Mouse (Mus musculus) kidney, postnatal 0 days (tissue): Measurements from ENCODE around the gene Mark3. TPM values are rescaled to one million over a fixed set of nuclear protein-coding genes. Genes with fewer than 3 reads are reported as not detected.

Experiments used
- ATAC-seq: fragments of 200-750 bp; cut with Nextera tagmentation; replicated peaks from 2 replicates; pipeline ENCODE4 v1.8.0; 2017; ENCODE audit warnings: low read depth, moderate number of reproducible peaks, moderate TSS enrichment, moderate library complexity; ENCODE audit not compliant: low FRiP score
- DNase-seq: peaks from one replicate; pipeline ENCODE4 v3.0.0-alpha.2; 2016; ENCODE audit warnings: low spot score
- H3K27ac ChIP-seq: fragments of 300-500 bp; sonication (generic); 2 replicates; pipeline ENCODE4 v1.5.1; 2014; ENCODE audit warnings: mild to moderate bottlenecking
- H3K27me3 ChIP-seq: fragments of 300-500 bp; sonication (generic); 2 replicates; pipeline ENCODE4 v1.6.1; 2014; ENCODE audit warnings: low read length, mixed read lengths; ENCODE audit not compliant: insufficient read depth
- H3K36me3 ChIP-seq: fragments of 300-500 bp; sonication (generic); 2 replicates; pipeline ENCODE4 v1.6.1; 2014; ENCODE audit warnings: low read length, mixed read lengths; ENCODE audit not compliant: insufficient read depth
- H3K4me1 ChIP-seq: fragments of 300-500 bp; sonication (generic); replicated peaks from 2 replicates; pipeline ENCODE4 v1.6.1; 2014; ENCODE audit warnings: antibody characterized with exemption, low read length, mixed read lengths; ENCODE audit not compliant: insufficient read depth
- H3K4me2 ChIP-seq: fragments of 300-500 bp; sonication (generic); 2 replicates; pipeline ENCODE4 v1.6.1; 2014; ENCODE audit warnings: mild to moderate bottlenecking, low read length, moderate library complexity, mixed read lengths
- H3K4me3 ChIP-seq: fragments of 300-500 bp; sonication (generic); replicated peaks from 2 replicates; pipeline ENCODE4 v1.5.1; 2014; ENCODE audit warnings: low read depth, low read length
- H3K9ac ChIP-seq: fragments of 300-500 bp; sonication (generic); 2 replicates; pipeline ENCODE4 v1.6.1; 2014; ENCODE audit warnings: low read depth, low read length
- H3K9me3 ChIP-seq: fragments of 300-500 bp; sonication (generic); replicated peaks from 2 replicates; pipeline ENCODE4 v1.6.1; 2016; ENCODE audit warnings: low read length, inconsistent platforms, mixed read lengths
- CTCF ChIP-seq: IDR thresholded peaks from 2 replicates; pipeline ENCODE4 v1.5.1; 2016; ENCODE audit warnings: antibody characterized with exemption, low read depth, mild to moderate bottlenecking, moderate library complexity
- WGBS: fragments of 180-500 bp; shearing (Covaris S2); extraction: QIAGEN DNeasy Blood & Tissue Kit; methylation state at CpG from one replicate; pipeline ENCODE4 v1.1.7; 2014; 5-methylcytosine and 5-hydroxymethylcytosine counted together
- polyA plus RNA-seq: library from polyadenylated mRNA; unstranded; fragments of >200 nt; fragmentation: Nextera tagmentation; extraction: Ambion mirVana; gene quantifications from 2 replicates; pipeline ENCODE4 v1.2.1, GENCODE M21; 2015

Mark3 gene
- polyA plus RNA-seq, 1 experiment from 2014 or later: 37.9 TPM

- ATAC-seq (no peak), DNase-seq (no peak)
- peak overlapping the region; percentile 88 for H3K4me2 ChIP-seq
- H3K27me3 ChIP-seq: peaks cover 6% of the 10 kb centered on the region; the same call in 1 of the 2 replicates
- H3K4me1 ChIP-seq: peaks cover 6% of the 10 kb centered on the region; the same call in 1 of the 2 replicates
- no peak for TF ChIP-seq CTCF
- H3K4me3 ChIP-seq: peak overlapping the region; percentile 89
- WGBS: 3% methylated on average over 13 of the region's 13 CpGs
- no peaks in the 10 kb centered on the region for H3K36me3 ChIP-seq
- H3K9me3 ChIP-seq: no peaks in the 10 kb centered on the region
- H3K9ac ChIP-seq: peak overlapping the region; percentile 59
- no peak overlapping the region for H3K27ac ChIP-seq
Observed at GRCm38 (mm10) chr12:111678670-111678933, 104.3 kb downstream of the Mark3 start.

GRCm38 (mm10) chr12:111678997-111679396 lies 104.7 kb downstream of the Mark3 start:
- 49% methylated on average over 7 of the region's 7 CpGs for WGBS
- H3K9ac ChIP-seq: peak overlapping the region; percentile 59; the same call in 1 of the 2 replicates
- DNase-seq (no peak), ATAC-seq (no peak)
- H3K27ac ChIP-seq: no peak overlapping the region
- H3K4me3 ChIP-seq: peak overlapping the region; percentile 89
- peak overlapping the region; percentile 88 for H3K4me2 ChIP-seq
- no peaks in the 10 kb centered on the region for H3K9me3 ChIP-seq
- H3K36me3 ChIP-seq: 0 out of 2 replicates have a peak, but pooled peaks cover under 1% of the 10 kb centered on the region
- no peak for TF ChIP-seq CTCF
- H3K27me3 ChIP-seq: peaks cover 2% of the 10 kb centered on the region; the same call in 1 of the 2 replicates
- peaks cover 6% of the 10 kb centered on the region; the same call in 1 of the 2 replicates for H3K4me1 ChIP-seq

GRCm38 (mm10) chr12:111680661-111681060 lies 106.3 kb downstream of the Mark3 start:
- TF ChIP-seq CTCF: no peak
- no peak overlapping the region for H3K4me2 ChIP-seq
- H3K9ac ChIP-seq: no peak overlapping the region
- 97% methylated on average over 13 of the region's 13 CpGs for WGBS
- no peaks in the 10 kb centered on the region for H3K27me3 ChIP-seq
- H3K36me3 ChIP-seq: 0 out of 2 replicates have a peak, but pooled peaks cover 3% of the 10 kb centered on the region
- no peak for DNase-seq
- H3K9me3 ChIP-seq: no peaks in the 10 kb centered on the region
- H3K4me1 ChIP-seq: peaks cover 6% of the 10 kb centered on the region; the same call in 1 of the 2 replicates
- ATAC-seq: no peak
- H3K4me3 ChIP-seq: no peak overlapping the region
- H3K27ac ChIP-seq: no peak overlapping the region

DNA sequence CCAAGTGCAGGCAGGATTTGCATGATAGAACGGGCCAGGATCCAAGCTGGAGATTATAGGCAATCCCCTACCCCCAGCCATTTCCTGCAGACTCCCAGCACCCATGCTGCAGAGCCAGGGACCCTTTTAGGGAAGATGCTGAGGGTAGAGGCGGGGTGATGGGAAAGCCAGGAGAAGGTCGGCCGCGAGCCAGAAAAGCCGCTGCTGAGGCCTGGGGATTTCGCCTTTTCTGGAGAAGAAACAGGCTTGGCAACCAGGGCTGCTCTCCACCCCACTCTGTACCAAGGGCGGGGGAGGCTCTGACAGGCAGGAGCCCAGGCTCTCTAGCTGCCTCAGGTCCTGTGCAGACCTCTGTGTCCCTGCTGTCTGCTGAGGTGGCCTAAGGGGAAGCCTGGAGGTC lies 107.0 kb downstream of the Mark3 start:
- no peak for TF ChIP-seq CTCF
- no peaks in the 10 kb centered on the region for H3K9me3 ChIP-seq
- no peaks in the 10 kb centered on the region for H3K27me3 ChIP-seq
- H3K4me3 ChIP-seq: no peak overlapping the region
- 0 out of 2 replicates have a peak, but pooled peaks cover 3% of the 10 kb centered on the region for H3K36me3 ChIP-seq
- no peak overlapping the region for H3K27ac ChIP-seq
- H3K4me1 ChIP-seq: peaks cover 6% of the 10 kb centered on the region; the same call in 1 of the 2 replicates
- DNase-seq (no peak), ATAC-seq (no peak)
- no peak overlapping the region for H3K4me2 ChIP-seq
- 84% methylated on average over 8 of the region's 8 CpGs for WGBS
- H3K9ac ChIP-seq: no peak overlapping the region

GRCm38 (mm10) chr12:111682003-111682402 lies 107.7 kb downstream of the Mark3 start:
- no peak overlapping the region for H3K4me3 ChIP-seq
- H3K27ac ChIP-seq: no peak overlapping the region
- no peaks in the 10 kb centered on the region for H3K27me3 ChIP-seq
- H3K9ac ChIP-seq: no peak overlapping the region
- no peak for ATAC-seq
- no peak for DNase-seq
- no peak for TF ChIP-seq CTCF
- no peak overlapping the region for H3K4me2 ChIP-seq
- H3K36me3 ChIP-seq: 0 out of 2 replicates have a peak, but pooled peaks cover 3% of the 10 kb centered on the region
- H3K4me1 ChIP-seq: peaks cover 8% of the 10 kb centered on the region; the same call in 1 of the 2 replicates
- 68% methylated on average over 5 of the region's 5 CpGs for WGBS
- H3K9me3 ChIP-seq: no peaks in the 10 kb centered on the region

- 66% methylated on average over 5 of the region's 5 CpGs for WGBS
- no peak overlapping the region for H3K27ac ChIP-seq
Observed at GRCm38 (mm10) chr12:111682806-111683205, 108.5 kb downstream of the Mark3 start.

DNA sequence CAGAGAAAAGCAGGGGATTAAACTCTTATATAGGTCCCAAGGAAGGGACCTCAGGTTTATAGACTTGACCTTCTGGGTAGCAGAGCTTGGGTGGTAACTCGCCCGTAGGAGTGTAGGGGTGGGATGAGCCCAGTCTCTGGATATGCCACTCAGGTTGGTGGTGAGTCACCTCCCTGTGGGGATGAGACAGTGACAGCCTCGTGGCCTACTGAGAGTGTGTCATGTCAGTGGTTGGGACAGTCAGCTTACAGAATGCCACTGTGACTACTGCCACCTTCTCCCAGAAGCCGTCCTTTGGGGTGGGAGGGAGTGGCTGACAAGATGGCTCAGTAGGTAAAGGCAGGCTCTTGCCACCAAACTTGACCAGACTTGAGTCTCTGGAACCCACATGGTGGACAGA lies 112.1 kb downstream of the Mark3 start:
- Histone ChIP-seq H3K4me2 (no peak overlapping the region), H3K4me3 (no peak overlapping the region), H3K36me3 (0 out of 2 replicates have a peak, but pooled peaks cover 3% of the 10 kb centered on the region), H3K27ac (no peak overlapping the region), H3K9me3 (no peaks in the 10 kb centered on the region), H3K9ac (no peak overlapping the region), H3K4me1 (peaks cover 21% of the 10 kb centered on the region), H3K27me3 (no peaks in the 10 kb centered on the region)
- ATAC-seq (no peak), DNase-seq (no peak)
- 75% methylated on average over 4 of the region's 4 CpGs for WGBS
- TF ChIP-seq CTCF: no peak

More at GRCm38 (mm10) chr12:111682806-111683205, 108.5 kb downstream of the Mark3 start:
- no peaks in the 10 kb centered on the region for H3K9me3 ChIP-seq
- no peak for DNase-seq
- no peaks in the 10 kb centered on the region for H3K27me3 ChIP-seq
- no peak for ATAC-seq
- H3K9ac ChIP-seq: no peak overlapping the region
- peaks cover 10% of the 10 kb centered on the region for H3K4me1 ChIP-seq
- H3K4me3 ChIP-seq: no peak overlapping the region
- no peak overlapping the region for H3K4me2 ChIP-seq
- H3K36me3 ChIP-seq: 0 out of 2 replicates have a peak, but pooled peaks cover 3% of the 10 kb centered on the region
- no peak for TF ChIP-seq CTCF
